Mouse (Mus musculus): Measurements from ENCODE around the gene Zfp334.

Gene Zfp334

DNA sequence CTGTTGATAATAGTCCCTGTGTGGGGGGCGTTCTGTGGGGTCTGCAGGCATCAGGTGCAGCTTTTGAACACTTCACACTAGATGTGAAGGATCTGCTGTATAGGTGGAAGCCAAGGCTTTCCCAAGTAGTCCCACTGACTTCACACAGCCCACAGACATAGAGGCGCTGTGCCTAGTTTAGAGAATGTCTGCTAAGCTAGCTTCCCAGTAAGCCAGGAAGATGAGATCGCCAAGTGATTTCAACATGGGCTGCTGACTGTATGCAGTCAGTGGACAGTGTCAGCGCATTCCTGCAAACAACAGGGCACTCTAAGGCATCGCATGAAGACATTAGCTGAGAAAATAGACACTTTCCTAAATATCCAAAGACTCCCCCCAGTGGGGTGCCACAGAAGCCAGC lies 12.6 kb downstream of the Zfp334 start:
- no peak for DNase-seq (ENCODE audit: low spot score)

DNA sequence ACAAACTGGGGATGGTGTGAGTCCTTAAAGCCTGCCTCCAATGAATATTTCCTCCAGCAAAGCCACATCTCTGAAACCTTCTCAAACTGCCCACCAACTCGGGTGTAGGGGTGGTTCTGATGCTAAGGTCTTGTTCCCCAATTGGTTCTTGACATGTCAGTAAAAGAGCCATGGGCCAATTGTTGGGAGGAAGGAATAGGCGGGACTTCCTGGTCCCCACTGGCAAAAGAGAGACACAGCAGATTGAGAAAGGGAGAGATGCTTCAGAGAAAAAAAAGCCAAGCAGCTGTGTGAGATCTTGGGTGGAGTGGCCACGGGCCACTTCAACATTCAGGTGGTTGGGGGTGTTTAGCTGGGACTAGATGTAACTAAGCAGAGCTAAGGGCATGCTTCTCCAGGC lies 17.0 kb downstream of the Zfp334 start:
- no peak for DNase-seq (ENCODE audit: low spot score)

- DNase-seq (ENCODE audit: low spot score), result no peak
Observed at GRCm38 (mm10) chr2:165370348-165370747, 17.7 kb downstream of the Zfp334 start.

DNA sequence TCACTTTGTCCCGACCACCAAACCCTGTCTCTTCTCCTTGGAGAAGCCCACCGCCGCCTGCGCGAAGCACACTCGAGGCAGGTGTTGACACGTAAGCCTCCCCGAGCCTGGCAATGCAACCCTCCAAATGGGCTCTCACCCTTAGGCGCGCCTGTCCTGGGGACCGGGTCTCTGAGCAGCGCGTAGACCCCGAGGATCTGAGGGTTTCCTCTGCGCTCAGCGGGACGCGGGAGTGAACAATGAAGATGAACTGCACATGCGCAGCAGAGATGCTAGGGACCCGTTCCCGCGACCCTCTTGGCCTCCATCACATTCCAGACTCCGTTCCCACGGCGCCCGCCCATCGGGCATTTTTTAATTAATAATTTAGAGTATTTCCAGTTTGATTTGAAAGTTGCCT lies 19.6 kb downstream of the Zfp334 start, which contains the start of gene Zfp663:
Gene Zfp663, minus strand, starts transcription at position 234 of the 400 bp plus-strand sequence.
- no peak for DNase-seq (ENCODE audit: low spot score)

GRCm38 (mm10) chr2:165367868-165368439 lies 20.1 kb downstream of the Zfp334 start:
- no peak for DNase-seq (ENCODE audit: low spot score)

DNA sequence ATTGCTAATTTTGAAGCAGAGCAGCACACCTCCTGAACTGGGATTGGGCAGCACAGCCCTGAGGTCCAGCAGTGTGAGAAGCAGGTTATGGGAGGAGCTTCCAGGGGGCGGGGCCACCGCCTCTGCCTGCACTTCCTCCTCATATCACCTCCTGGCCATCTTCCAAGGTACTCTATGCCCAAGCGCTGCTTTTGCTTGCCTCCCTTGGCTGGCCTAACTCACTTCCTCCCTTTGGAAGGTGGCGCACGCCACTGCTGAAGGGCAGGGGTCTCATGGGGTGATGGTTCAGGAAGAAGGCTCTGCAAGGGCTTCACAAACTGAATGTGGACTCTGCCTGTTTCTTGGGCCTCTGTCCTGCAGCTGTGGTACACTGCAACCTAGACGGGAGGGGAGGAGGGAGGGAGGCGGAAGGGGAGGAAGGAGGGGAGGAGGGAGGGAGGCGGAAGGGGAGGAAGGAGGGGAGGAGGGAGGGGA lies 21.0 kb downstream of the Zfp334 start:
- peak; percentile 5 for DNase-seq (ENCODE audit: low spot score)

DNA sequence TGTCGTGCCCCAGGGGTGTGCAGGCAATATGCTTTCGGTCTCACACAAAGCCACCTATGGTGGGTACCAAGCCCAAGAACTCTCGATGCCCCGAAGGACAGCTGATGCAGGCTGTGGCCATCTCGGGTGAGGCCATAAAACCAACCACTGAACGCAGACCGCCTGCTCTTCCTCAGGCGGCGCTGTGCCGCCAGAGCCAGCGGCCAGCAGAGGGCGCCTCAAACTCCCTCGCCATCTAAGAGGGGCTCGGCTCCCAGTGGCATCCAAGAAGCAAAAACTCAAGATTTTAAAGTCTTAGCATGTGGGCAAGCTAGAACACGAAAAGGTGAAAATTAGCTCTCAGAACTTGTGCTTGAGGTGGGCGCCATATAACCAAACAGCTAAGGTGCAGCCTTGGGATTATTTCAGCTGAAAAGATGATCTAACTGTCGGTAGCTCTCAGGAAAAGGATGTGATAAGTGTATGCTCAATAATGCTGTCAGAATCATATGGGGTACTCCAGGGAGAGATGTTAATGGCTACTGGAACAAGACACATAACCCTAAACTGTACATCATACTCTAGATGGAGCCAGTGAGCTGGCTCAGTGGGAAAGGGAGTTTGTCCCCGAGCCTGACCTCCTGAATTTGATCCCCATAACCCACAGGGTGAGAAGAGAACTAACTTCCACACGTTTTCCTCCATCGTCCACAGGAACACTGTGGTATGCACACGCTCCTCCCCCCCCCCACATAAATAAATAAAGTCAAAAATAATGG lies 23.5 kb downstream of the Zfp334 start:
- DNase-seq (ENCODE audit: low spot score), result no peak

GRCm38 (mm10) chr2:165363282-165363681 lies 24.8 kb downstream of the Zfp334 start:
- DNase-seq (ENCODE audit: low spot score), result no peak

- DNase-seq (ENCODE audit: low spot score), result no peak
Observed at GRCm38 (mm10) chr2:165360861-165361260, 27.2 kb downstream of the Zfp334 start.

- no peak for DNase-seq (ENCODE audit: low spot score)
Observed at GRCm38 (mm10) chr2:165351828-165352513, 36.1 kb downstream of the Zfp334 start.

DNA sequence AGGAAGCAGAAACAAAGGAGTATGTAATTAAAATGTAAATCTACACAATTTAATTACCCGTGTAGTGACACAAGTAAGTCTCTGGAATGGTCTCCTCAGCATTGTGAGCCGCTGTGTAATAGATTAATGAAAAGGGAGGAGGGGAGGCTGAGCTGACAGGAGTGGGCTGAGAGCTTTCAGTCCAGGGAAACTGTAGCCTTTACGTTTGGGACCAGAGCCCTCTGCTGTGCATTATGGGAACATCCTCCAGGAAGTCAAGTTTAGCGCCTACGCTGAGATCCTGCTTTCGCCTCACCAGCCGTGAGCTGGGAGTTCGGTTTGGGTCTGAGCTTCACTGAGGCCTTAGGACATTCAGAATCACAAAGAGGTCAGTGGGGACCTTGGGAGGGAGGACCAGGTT lies 38.6 kb downstream of the Zfp334 start:
- no peak for DNase-seq (ENCODE audit: low spot score)

DNA sequence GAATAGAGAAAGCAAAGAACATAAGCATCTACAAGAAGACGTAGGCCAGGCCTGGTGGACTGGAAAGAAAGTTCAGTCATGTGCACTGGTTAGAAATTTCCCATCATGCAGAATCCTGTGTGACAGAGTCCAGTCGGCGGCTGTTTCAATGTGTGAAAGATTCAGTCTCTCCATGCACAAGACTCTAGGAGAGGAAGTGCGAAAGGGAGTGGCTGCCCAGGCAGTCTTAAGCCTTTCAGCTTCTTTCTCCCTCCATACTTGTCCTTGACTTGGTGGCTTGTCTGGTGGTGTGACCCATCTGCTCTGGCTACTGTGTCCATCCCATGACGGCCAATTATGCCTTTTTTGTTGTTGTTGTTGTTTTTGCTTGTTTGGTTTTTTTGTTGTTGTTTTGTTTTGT lies 41.9 kb downstream of the Zfp334 start:
- no peak for DNase-seq (ENCODE audit: low spot score)

DNA sequence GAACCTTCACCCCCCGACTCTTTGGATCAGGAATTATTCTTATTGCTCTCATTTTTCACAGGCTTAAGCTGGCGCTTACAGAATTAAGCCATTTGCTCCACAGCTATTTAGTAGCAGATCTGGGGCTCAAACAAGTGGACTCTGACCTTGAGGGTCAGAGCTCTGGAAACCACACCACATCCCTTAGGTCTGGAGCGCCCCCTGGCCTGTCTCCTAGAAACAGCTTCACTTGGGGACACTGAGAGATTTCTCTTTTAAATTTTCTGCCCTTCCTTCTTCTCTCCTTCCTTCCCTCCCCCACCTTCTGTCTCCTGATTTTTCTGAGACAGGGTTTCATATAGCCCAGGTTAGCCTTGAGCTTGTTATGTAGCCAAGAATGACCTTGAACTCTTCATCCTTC lies 50.9 kb downstream of the Zfp334 start:
- DNase-seq (ENCODE audit: low spot score), result no peak

DNA sequence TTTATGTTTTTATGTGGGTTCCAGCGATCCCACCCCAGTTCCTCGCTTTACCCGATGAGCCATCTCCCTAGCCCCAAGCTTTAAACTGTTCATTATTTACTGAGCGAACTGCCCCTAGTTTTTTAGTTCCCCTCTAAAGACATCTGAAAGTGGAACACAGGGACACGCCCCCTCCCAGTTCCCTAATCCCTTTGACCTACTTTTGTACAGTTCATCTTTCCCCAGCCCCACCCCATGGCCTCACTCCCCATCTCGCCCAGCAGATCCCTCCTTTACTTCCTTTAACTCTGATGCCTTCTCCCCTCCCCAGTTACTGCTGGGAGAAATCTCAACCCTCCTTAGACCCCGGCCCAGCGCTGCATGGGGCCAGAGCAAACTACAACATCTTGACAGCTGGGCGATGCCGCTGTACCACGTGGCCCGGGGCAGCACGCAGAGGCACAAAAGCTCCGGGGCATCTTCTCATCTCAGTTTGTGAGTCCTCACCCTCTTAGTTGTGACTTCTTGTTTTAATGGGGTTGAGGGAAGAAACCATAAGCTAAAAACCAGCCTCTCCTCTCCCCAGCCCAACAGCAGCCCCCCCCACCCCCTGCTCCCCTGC lies 55.3 kb downstream of the Zfp334 start:
- no peak for DNase-seq (ENCODE audit: low spot score)

DNA sequence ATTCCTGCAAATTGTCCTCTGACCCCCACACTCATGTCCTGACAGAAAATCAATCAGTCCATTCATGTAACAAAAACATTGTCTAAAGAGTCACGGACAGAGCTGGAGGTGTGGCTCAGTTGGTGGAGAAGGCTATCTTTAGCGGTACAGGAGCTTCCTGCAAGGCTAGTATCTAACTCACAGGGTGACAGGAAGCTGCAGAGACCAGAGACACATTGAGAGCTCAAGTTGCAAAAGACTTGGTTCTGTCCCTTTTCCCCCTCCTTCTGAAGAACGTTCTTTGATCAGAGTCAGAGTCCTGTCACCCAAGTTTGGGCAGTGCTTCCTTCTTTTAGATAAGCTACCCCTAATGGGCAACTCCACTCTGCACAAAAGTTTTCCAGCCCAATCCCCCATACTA lies 58.4 kb downstream of the Zfp334 start:
- no peak for DNase-seq (ENCODE audit: low spot score)

GRCm38 (mm10) chr2:165328746-165329145 lies 59.3 kb downstream of the Zfp334 start:
- no peak for DNase-seq (ENCODE audit: low spot score)

- no peak for DNase-seq (ENCODE audit: low spot score)
Observed at GRCm38 (mm10) chr2:165327386-165327785, 60.7 kb downstream of the Zfp334 start.

DNA sequence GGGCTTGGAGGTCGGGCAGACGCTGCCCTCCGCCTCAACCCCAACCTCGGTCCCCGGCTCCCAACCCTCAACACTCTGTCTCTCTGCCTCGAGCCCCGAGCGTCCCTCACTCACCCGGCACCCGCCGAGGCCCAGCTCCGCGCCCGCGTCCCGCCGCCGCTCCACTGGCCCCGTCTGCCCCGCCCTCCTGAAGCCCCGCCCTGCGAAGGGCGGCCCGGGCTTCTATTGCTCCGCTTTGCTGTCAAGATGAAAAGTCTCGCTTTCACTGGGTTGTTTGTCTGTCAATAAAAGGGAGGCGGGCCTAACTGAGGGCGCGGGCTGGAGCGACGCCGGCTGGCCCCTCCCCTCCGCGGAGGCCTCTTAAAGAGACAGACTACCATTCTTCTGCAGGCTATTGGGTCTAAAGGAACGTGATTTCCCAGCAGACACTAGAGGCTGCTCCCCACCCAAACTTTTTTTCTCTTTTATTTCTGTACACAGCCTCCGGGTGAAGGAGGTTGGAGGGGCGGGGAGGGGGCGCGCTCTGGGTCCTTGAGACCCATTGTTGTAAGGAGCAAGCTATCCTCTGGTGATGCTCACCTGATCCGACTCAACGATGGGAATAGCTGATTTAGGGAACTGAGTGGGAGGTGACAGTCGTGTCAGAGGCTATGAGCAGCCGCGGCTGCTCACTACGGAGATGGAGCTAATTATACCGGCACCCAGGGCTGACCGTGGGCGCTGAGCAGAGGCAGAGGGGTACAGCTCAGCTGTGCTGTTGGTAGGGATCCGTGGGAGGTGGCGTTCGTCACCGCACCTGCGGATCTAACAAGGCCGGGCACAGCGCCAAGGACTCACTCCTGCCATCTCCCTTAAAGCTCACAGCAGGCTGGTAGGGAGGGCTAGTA lies 61.5 kb downstream of the Zfp334 start, which contains the start of gene Elmo2:
Gene Elmo2, minus strand, starts transcription at position 176 of the 887 bp plus-strand sequence.
- peak; percentile 94 for DNase-seq (ENCODE audit: low spot score)

- no peak for DNase-seq (ENCODE audit: low spot score)
Observed at GRCm38 (mm10) chr2:165325521-165326303, 62.3 kb downstream of the Zfp334 start.

Measured in ovary, postnatal 10 days (tissue).